Comparison of ENCODE assay signal across 9 mouse cellular contexts in genomic region chr5:90601469-90601868, GRCm38 (mm10). TPM values are rescaled to one million over a fixed set of nuclear protein-coding genes. Genes with fewer than 3 reads are reported as not detected.
DNase-seq lines count a peak whose midpoint lies in the region; ATAC-seq and TF ChIP-seq lines count a peak whose summit lies in the region.
"Had no signal": no experiment of that assay in that cellular context is flagged by ENCODE, and none has a peak within 500 bp of the region (broad histone marks: within the 10 kb centered on the region; RNA-seq: fewer than 3 reads in every experiment).

No protein-coding gene starts in this region.

- no peaks in the 10 kb centered on the region for H3K36me3 ChIP-seq in liver, embryonic 12.5 days
- H3K36me3 ChIP-seq in hindbrain, postnatal 0 days (ENCODE audit: insufficient read depth, low read length): no peaks in the 10 kb centered on the region
- no peaks in the 10 kb centered on the region for H3K36me3 ChIP-seq in liver, embryonic 11.5 days (ENCODE audit: control insufficient read depth, insufficient read depth, low read length)
- H3K36me3 ChIP-seq: limb, embryonic 13.5 days; stomach, embryonic 15.5 days had no signal

- H3K9ac ChIP-seq in liver, embryonic 12.5 days: no peak overlapping the region
- H3K9ac ChIP-seq in hindbrain, postnatal 0 days (replicated peaks; ENCODE audit: low read length): no peak overlapping the region
- H3K9ac ChIP-seq in liver, embryonic 11.5 days (ENCODE audit: low read depth, low read length): no peak overlapping the region
- H3K9ac ChIP-seq: limb, embryonic 13.5 days; stomach, embryonic 15.5 days had no signal

- H3K9me3 ChIP-seq in liver, embryonic 12.5 days (replicated peaks): no peaks in the 10 kb centered on the region
- H3K9me3 ChIP-seq in hindbrain, postnatal 0 days (ENCODE audit: low read length): no peaks in the 10 kb centered on the region
- H3K9me3 ChIP-seq in liver, embryonic 11.5 days (ENCODE audit: control insufficient read depth, low read length): no peaks in the 10 kb centered on the region
- H3K9me3 ChIP-seq: limb, embryonic 13.5 days; stomach, embryonic 15.5 days had no signal

- peak; percentile 16 for DNase-seq in liver
- DNase-seq in NIH3T3 (ENCODE audit: low read depth): peak; percentile 82
- DNase-seq in cerebellum, postnatal 36 days: peak; percentile 15 to 37
- DNase-seq in hindbrain, postnatal 0 days (ENCODE audit: low spot score): peak; percentile 85
- no peak for DNase-seq in liver, embryonic 11.5 days (ENCODE audit: low spot score)
- peak; percentile 73 for DNase-seq in retina, postnatal 1 day

- H3K4me1 ChIP-seq in liver, embryonic 12.5 days: 0 out of 2 replicates have a peak, but pooled peaks cover 6% of the 10 kb centered on the region
- no peaks in the 10 kb centered on the region for H3K4me1 ChIP-seq in hindbrain, postnatal 0 days (ENCODE audit: insufficient read depth, low read length)
- H3K4me1 ChIP-seq in liver, embryonic 11.5 days (replicated peaks; ENCODE audit: control insufficient read depth, insufficient read depth, low read length): no peaks in the 10 kb centered on the region
- H3K4me1 ChIP-seq: limb, embryonic 13.5 days; stomach, embryonic 15.5 days had no signal

- TF ChIP-seq CTCF in hindbrain, postnatal 0 days (IDR thresholded peaks at IDR 0.05; ENCODE audit: low read depth): peak; percentile 79

- no peaks in the 10 kb centered on the region; the same call in 1 of the 2 replicates for H3K27me3 ChIP-seq in liver, embryonic 12.5 days (replicated peaks)
- no peaks in the 10 kb centered on the region for H3K27me3 ChIP-seq in hindbrain, postnatal 0 days (ENCODE audit: insufficient read depth, low read length)
- no peaks in the 10 kb centered on the region for H3K27me3 ChIP-seq in liver, embryonic 11.5 days (replicated peaks; ENCODE audit: control insufficient read depth, insufficient read depth, low read length)
- H3K27me3 ChIP-seq: limb, embryonic 13.5 days; stomach, embryonic 15.5 days had no signal

- H3K4me2 ChIP-seq in liver, embryonic 12.5 days: no peak overlapping the region
- H3K4me2 ChIP-seq in hindbrain, postnatal 0 days (ENCODE audit: low read depth, low read length): no peak overlapping the region
- no peak overlapping the region for H3K4me2 ChIP-seq in liver, embryonic 11.5 days
- H3K4me2 ChIP-seq: limb, embryonic 13.5 days; stomach, embryonic 15.5 days had no signal

- no peak overlapping the region for H3K27ac ChIP-seq in liver, embryonic 12.5 days
- H3K27ac ChIP-seq in hindbrain, postnatal 0 days: no peak overlapping the region
- no peak overlapping the region for H3K27ac ChIP-seq in liver, embryonic 11.5 days (ENCODE audit: low read depth, low read length)
- H3K27ac ChIP-seq: limb, embryonic 13.5 days; stomach, embryonic 15.5 days had no signal

- ATAC-seq in liver, embryonic 12.5 days: no peak
- ATAC-seq in hindbrain, postnatal 0 days: peak; percentile 49; the same call in 1 of the 2 replicates
- 0 out of 2 replicates have a peak, but pooled peaks have one; percentile 12 for ATAC-seq in liver, embryonic 11.5 days (replicated peaks; ENCODE audit: low FRiP score)

- no peak overlapping the region for H3K4me3 ChIP-seq in liver, embryonic 12.5 days
- H3K4me3 ChIP-seq in hindbrain, postnatal 0 days (ENCODE audit: low read length): no peak overlapping the region
- H3K4me3 ChIP-seq in liver, embryonic 11.5 days (ENCODE audit: low read depth, low read length): no peak overlapping the region
- H3K4me3 ChIP-seq: limb, embryonic 13.5 days; stomach, embryonic 15.5 days had no signal

- WGBS in liver, embryonic 12.5 days (ENCODE audit: insufficient replicate concordance): 15% methylated on average over 6 of the region's 6 CpGs
- WGBS in hindbrain, postnatal 0 days: 17% methylated on average over 6 of the region's 6 CpGs
- 21% methylated on average over 6 of the region's 6 CpGs for WGBS in liver, embryonic 11.5 days

RNA-seq across cellular contexts. Expression of gene Rassf6, which starts 39.0 kb away (rescaled TPM):
- 4.3 and 5.0 TPM in 2 replicates for polyA plus RNA-seq in liver, embryonic 12.5 days (2016; fragmentation: Nextera tagmentation; extraction: Ambion mirVana)
- 1.4 and 1.8 TPM in 2 replicates for total RNA-seq in hindbrain, postnatal 0 days (2014; rRNA removed)
- polyA plus RNA-seq in hindbrain, postnatal 0 days (2015; fragmentation: Nextera tagmentation; extraction: Ambion mirVana): 2.8 and 3.9 TPM in 2 replicates
- polyA plus RNA-seq in liver, embryonic 11.5 days (2014; fragmentation: Nextera tagmentation; extraction: Ambion mirVana): 6.2 and 6.3 TPM in 2 replicates

RNA-seq across cellular contexts. Expression of gene 5830473C10Rik, which starts 40.6 kb away (rescaled TPM):
- 0.12 and 0.25 TPM in 2 replicates for polyA plus RNA-seq in liver, embryonic 12.5 days (2016; fragmentation: Nextera tagmentation; extraction: Ambion mirVana)
- not detected in 2 replicates for total RNA-seq in hindbrain, postnatal 0 days (2014; rRNA removed)
- polyA plus RNA-seq in hindbrain, postnatal 0 days (2015; fragmentation: Nextera tagmentation; extraction: Ambion mirVana): 0.15 and 0.24 TPM in 2 replicates
- polyA plus RNA-seq in liver, embryonic 11.5 days (2014; fragmentation: Nextera tagmentation; extraction: Ambion mirVana): 0.19 and 0.35 TPM in 2 replicates
